Mouse (Mus musculus): ENCODE data around the gene Taf1c.

Taf1c gene

GRCm38 (mm10) chr8:119604996-119605395 is at the start of gene Taf1c:
Taf1c (minus strand) TSS chr8:119605222.
- peak; percentile 88 for DNase-seq (ENCODE audit: low spot score)

- no peak for DNase-seq (ENCODE audit: low spot score)
Measured at GRCm38 (mm10) chr8:119651324-119651723, 46.3 kb upstream of the Taf1c start.

- no peak for DNase-seq (ENCODE audit: low spot score)
Measured at GRCm38 (mm10) chr8:119646846-119647245, 41.8 kb upstream of the Taf1c start.

- no peak for DNase-seq (ENCODE audit: low spot score)
Measured at GRCm38 (mm10) chr8:119646197-119646596, 41.2 kb upstream of the Taf1c start.

- no peak for DNase-seq (ENCODE audit: low spot score)
Measured at GRCm38 (mm10) chr8:119644981-119645597, 40.1 kb upstream of the Taf1c start.

GRCm38 (mm10) chr8:119644429-119644960 is 39.5 kb upstream of the Taf1c start:
- no peak for DNase-seq (ENCODE audit: low spot score)

- DNase-seq (ENCODE audit: low spot score), result no peak
Measured at GRCm38 (mm10) chr8:119642960-119643359, 37.9 kb upstream of the Taf1c start.

- DNase-seq (ENCODE audit: low spot score), result peak; percentile 57
Measured at GRCm38 (mm10) chr8:119641058-119641457, 36.0 kb upstream of the Taf1c start.

- no peak for DNase-seq (ENCODE audit: low spot score)
Measured at GRCm38 (mm10) chr8:119639798-119640197, 34.8 kb upstream of the Taf1c start.

- DNase-seq (ENCODE audit: low spot score), result no peak
Measured at GRCm38 (mm10) chr8:119638261-119638660, 33.2 kb upstream of the Taf1c start.

- no peak for DNase-seq (ENCODE audit: low spot score)
Measured at GRCm38 (mm10) chr8:119637381-119637780, 32.4 kb upstream of the Taf1c start.

- DNase-seq (ENCODE audit: low spot score), result no peak
Measured at GRCm38 (mm10) chr8:119636766-119637165, 31.7 kb upstream of the Taf1c start.

- DNase-seq (ENCODE audit: low spot score), result no peak
Measured at GRCm38 (mm10) chr8:119635958-119636357, 30.9 kb upstream of the Taf1c start.

GRCm38 (mm10) chr8:119635378-119635777 is 30.4 kb upstream of the Taf1c start, which contains the start of gene Kcng4:
Kcng4 (minus strand) TSS chr8:119635680.
- no peak for DNase-seq (ENCODE audit: low spot score)

- DNase-seq (ENCODE audit: low spot score), result no peak
Measured at GRCm38 (mm10) chr8:119634616-119635336, 29.8 kb upstream of the Taf1c start.

- no peak for DNase-seq (ENCODE audit: low spot score)
Measured at GRCm38 (mm10) chr8:119632909-119633308, 27.9 kb upstream of the Taf1c start.

GRCm38 (mm10) chr8:119632246-119632645 is 27.2 kb upstream of the Taf1c start:
- DNase-seq (ENCODE audit: low spot score), result no peak

- DNase-seq (ENCODE audit: low spot score), result no peak
Measured at GRCm38 (mm10) chr8:119630841-119631240, 25.8 kb upstream of the Taf1c start.

GRCm38 (mm10) chr8:119627613-119628359 is 22.8 kb upstream of the Taf1c start:
- DNase-seq (ENCODE audit: low spot score), result no peak

- no peak for DNase-seq (ENCODE audit: low spot score)
Measured at GRCm38 (mm10) chr8:119627199-119627598, 22.2 kb upstream of the Taf1c start.

GRCm38 (mm10) chr8:119625788-119626187 is 20.8 kb upstream of the Taf1c start:
- no peak for DNase-seq (ENCODE audit: low spot score)

GRCm38 (mm10) chr8:119624916-119625315 is 19.9 kb upstream of the Taf1c start:
- DNase-seq (ENCODE audit: low spot score), result no peak

- DNase-seq (ENCODE audit: low spot score), result no peak
Measured at GRCm38 (mm10) chr8:119623744-119624143, 18.7 kb upstream of the Taf1c start.
